Mouse (Mus musculus): Measurements from ENCODE around the gene 2310046K23Rik. TPM values are rescaled to one million over a fixed set of nuclear protein-coding genes. Genes with fewer than 3 reads are reported as not detected.
"Not testable (repeated sequence)": the region's sequence is repeated elsewhere in the genome, so short reads cannot be mapped to it uniquely, and the experiment has no call there.

2310046K23Rik gene
- polyA plus RNA-seq, 1 experiment from 2014 or later = not detected

- no peaks in the 10 kb centered on the region for H3K9me3 ChIP-seq (ENCODE audit: control insufficient read depth, low read depth, low read length)
- H3K4me3 ChIP-seq (ENCODE audit: low read depth, low read length) = no peak overlapping the region
- H3K4me1 ChIP-seq (ENCODE audit: control insufficient read depth, insufficient read depth, low read length) = no peaks in the 10 kb centered on the region
- ATAC-seq (ENCODE audit: insufficient number of reproducible peaks, insufficient read depth, low FRiP score, low read depth) = no peak
- no peaks in the 10 kb centered on the region for H3K27me3 ChIP-seq (ENCODE audit: control insufficient read depth, insufficient read depth, low read length)
- no peak overlapping the region for H3K4me2 ChIP-seq (replicated peaks; ENCODE audit: low read depth, low read length)
- no peaks in the 10 kb centered on the region for H3K36me3 ChIP-seq (ENCODE audit: control insufficient read depth, insufficient read depth, low read length)
- H3K9ac ChIP-seq (replicated peaks; ENCODE audit: low read depth, low read length) = no peak overlapping the region
- no peak overlapping the region for H3K27ac ChIP-seq (ENCODE audit: low read length)
These were observed 22.0 kb downstream of the 2310046K23Rik start for GRCm38 (mm10) chr3:92512325-92512724.

- Histone ChIP-seq H3K4me1 (ENCODE audit: control insufficient read depth, insufficient read depth, low read length) (no peaks in the 10 kb centered on the region), H3K36me3 (ENCODE audit: control insufficient read depth, insufficient read depth, low read length) (no peaks in the 10 kb centered on the region), H3K4me2 (replicated peaks; ENCODE audit: low read depth, low read length) (no peak overlapping the region), H3K4me3 (ENCODE audit: low read depth, low read length) (no peak overlapping the region), H3K27ac (ENCODE audit: low read length) (no peak overlapping the region), H3K27me3 (ENCODE audit: control insufficient read depth, insufficient read depth, low read length) (no peaks in the 10 kb centered on the region), H3K9me3 (ENCODE audit: control insufficient read depth, low read depth, low read length) (no peaks in the 10 kb centered on the region), H3K9ac (replicated peaks; ENCODE audit: low read depth, low read length) (no peak overlapping the region)
- ATAC-seq (ENCODE audit: insufficient number of reproducible peaks, insufficient read depth, low FRiP score, low read depth) = no peak
These were observed 23.5 kb downstream of the 2310046K23Rik start for GRCm38 (mm10) chr3:92510786-92511185.

DNA sequence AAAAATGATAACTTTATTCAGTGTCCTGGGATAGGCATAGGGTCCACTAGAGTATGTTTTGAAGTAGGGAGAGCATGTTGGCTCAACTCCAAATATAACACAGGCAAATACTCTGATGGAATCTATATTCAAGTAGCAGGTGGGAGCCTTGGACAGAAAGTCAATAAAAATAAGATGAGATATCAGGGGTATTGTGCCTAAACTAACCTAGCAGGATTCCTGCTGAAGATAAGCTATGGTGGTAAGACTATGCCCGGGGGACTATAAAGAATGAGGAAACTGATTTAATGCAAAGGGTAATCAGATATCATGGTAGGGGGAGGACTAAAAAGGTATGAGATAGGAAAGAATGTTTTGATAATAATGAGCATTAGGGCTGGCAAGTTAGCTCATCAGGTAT lies 26.1 kb downstream of the 2310046K23Rik start:
- WGBS = 58% methylated on average over 1 of the region's 1 CpGs
- Histone ChIP-seq H3K4me3 (ENCODE audit: low read depth, low read length) (no peak overlapping the region), H3K4me1 (ENCODE audit: control insufficient read depth, insufficient read depth, low read length) (no peaks in the 10 kb centered on the region), H3K36me3 (ENCODE audit: control insufficient read depth, insufficient read depth, low read length) (no peaks in the 10 kb centered on the region), H3K27me3 (ENCODE audit: control insufficient read depth, insufficient read depth, low read length) (no peaks in the 10 kb centered on the region), H3K9ac (replicated peaks; ENCODE audit: low read depth, low read length) (no peak overlapping the region), H3K27ac (ENCODE audit: low read length) (no peak overlapping the region), H3K9me3 (ENCODE audit: control insufficient read depth, low read depth, low read length) (no peaks in the 10 kb centered on the region), H3K4me2 (replicated peaks; ENCODE audit: low read depth, low read length) (no peak overlapping the region)
- ATAC-seq (ENCODE audit: insufficient number of reproducible peaks, insufficient read depth, low FRiP score, low read depth) = peak; percentile 58; the same call in 1 of the 2 replicates

GRCm38 (mm10) chr3:92503528-92503927 lies 30.8 kb downstream of the 2310046K23Rik start:
- Histone ChIP-seq H3K4me2 (replicated peaks; ENCODE audit: low read depth, low read length) (no peak overlapping the region), H3K27me3 (ENCODE audit: control insufficient read depth, insufficient read depth, low read length) (no peaks in the 10 kb centered on the region), H3K4me1 (ENCODE audit: control insufficient read depth, insufficient read depth, low read length) (no peaks in the 10 kb centered on the region), H3K27ac (ENCODE audit: low read length) (no peak overlapping the region), H3K9ac (replicated peaks; ENCODE audit: low read depth, low read length) (no peak overlapping the region), H3K9me3 (ENCODE audit: control insufficient read depth, low read depth, low read length) (no peaks in the 10 kb centered on the region), H3K36me3 (ENCODE audit: control insufficient read depth, insufficient read depth, low read length) (no peaks in the 10 kb centered on the region), H3K4me3 (ENCODE audit: low read depth, low read length) (no peak overlapping the region)
- no peak for ATAC-seq (ENCODE audit: insufficient number of reproducible peaks, insufficient read depth, low FRiP score, low read depth)

DNA sequence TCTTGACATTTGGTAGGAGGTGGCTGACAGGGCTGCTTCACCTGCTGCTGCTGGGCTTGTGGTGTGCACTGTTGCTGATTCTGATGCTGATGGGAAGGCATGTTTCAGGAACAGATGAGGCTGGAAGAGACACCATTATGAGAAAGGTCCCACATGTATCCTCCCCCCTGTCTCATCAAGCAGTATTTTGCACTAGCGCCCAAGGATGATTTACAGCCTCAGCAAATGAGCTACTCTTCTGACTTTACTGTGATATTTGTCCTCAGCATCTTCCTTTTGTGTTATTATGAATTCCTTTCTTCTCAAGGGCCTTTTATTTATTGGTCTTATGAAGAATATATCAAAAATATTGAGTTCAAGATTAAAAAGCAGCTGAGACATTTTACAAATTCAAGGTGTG lies 33.9 kb downstream of the 2310046K23Rik start, which contains the start of gene Sprr4:
Sprr4 (minus strand) TSS at position 101 of the 400 bp plus-strand sequence.
- WGBS = 76% methylated on average over 1 of the region's 1 CpGs
- Histone ChIP-seq H3K9me3 (ENCODE audit: control insufficient read depth, low read depth, low read length) (no peaks in the 10 kb centered on the region), H3K4me1 (ENCODE audit: control insufficient read depth, insufficient read depth, low read length) (no peaks in the 10 kb centered on the region), H3K36me3 (ENCODE audit: control insufficient read depth, insufficient read depth, low read length) (no peaks in the 10 kb centered on the region), H3K9ac (replicated peaks; ENCODE audit: low read depth, low read length) (no peak within 1 kb of the TSS), H3K27ac (ENCODE audit: low read length) (no peak within 1 kb of the TSS), H3K4me2 (replicated peaks; ENCODE audit: low read depth, low read length) (no peak within 1 kb of the TSS), H3K4me3 (ENCODE audit: low read depth, low read length) (no peak within 1 kb of the TSS), H3K27me3 (ENCODE audit: control insufficient read depth, insufficient read depth, low read length) (no peaks in the 10 kb centered on the region)
- no peak for ATAC-seq (ENCODE audit: insufficient number of reproducible peaks, insufficient read depth, low FRiP score, low read depth)

DNA sequence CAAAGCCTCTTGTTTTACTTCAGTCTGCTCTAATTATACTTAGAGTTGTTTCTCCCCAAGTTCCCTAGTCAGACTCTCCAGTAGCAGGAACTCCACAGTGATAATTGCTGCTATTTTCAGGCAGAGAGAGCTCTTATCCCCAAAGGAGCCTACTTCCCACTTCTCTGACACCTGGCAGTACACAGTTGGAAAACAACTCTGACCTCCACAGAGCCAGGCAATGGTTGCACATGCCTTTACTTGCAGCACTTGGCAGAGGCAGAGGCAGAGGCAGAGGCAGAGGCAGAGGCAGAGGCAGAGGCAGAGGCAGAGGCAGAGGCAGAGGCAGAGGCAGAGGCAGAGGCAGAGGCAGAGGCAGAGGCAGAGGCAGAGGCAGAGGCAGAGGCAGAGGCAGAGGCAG lies 44.0 kb downstream of the 2310046K23Rik start:
- H3K36me3 ChIP-seq (ENCODE audit: control insufficient read depth, insufficient read depth, low read length); H3K4me3 ChIP-seq (ENCODE audit: low read depth, low read length): not testable (repeated sequence)

GRCm38 (mm10) chr3:92486307-92486706 lies 48.0 kb downstream of the 2310046K23Rik start:
- Histone ChIP-seq H3K4me1 (ENCODE audit: control insufficient read depth, insufficient read depth, low read length) (no peaks in the 10 kb centered on the region), H3K9me3 (ENCODE audit: control insufficient read depth, low read depth, low read length) (no peaks in the 10 kb centered on the region), H3K4me2 (replicated peaks; ENCODE audit: low read depth, low read length) (no peak overlapping the region), H3K27ac (ENCODE audit: low read length) (peak overlapping the region; percentile 44; the same call in 1 of the 2 replicates), H3K4me3 (ENCODE audit: low read depth, low read length) (no peak overlapping the region), H3K36me3 (ENCODE audit: control insufficient read depth, insufficient read depth, low read length) (no peaks in the 10 kb centered on the region), H3K9ac (replicated peaks; ENCODE audit: low read depth, low read length) (no peak overlapping the region), H3K27me3 (ENCODE audit: control insufficient read depth, insufficient read depth, low read length) (no peaks in the 10 kb centered on the region)
- 32% methylated on average over 1 of the region's 1 CpGs for WGBS
- ATAC-seq (ENCODE audit: insufficient number of reproducible peaks, insufficient read depth, low FRiP score, low read depth) = peak; percentile 84

More for the DNA sequence above, 44.0 kb downstream of the 2310046K23Rik start:
- not testable (repeated sequence) for H3K4me1 ChIP-seq (ENCODE audit: control insufficient read depth, insufficient read depth, low read length); ATAC-seq (ENCODE audit: insufficient number of reproducible peaks, insufficient read depth, low FRiP score, low read depth); H3K9ac ChIP-seq (replicated peaks; ENCODE audit: low read depth, low read length); H3K27ac ChIP-seq (ENCODE audit: low read length); H3K9me3 ChIP-seq (ENCODE audit: control insufficient read depth, low read depth, low read length); H3K4me2 ChIP-seq (replicated peaks; ENCODE audit: low read depth, low read length); H3K27me3 ChIP-seq (ENCODE audit: control insufficient read depth, insufficient read depth, low read length)

GRCm38 (mm10) chr3:92485863-92486262 lies 48.4 kb downstream of the 2310046K23Rik start, which contains the start of gene Sprr1a:
Sprr1a (minus strand) TSS chr3:92485895.
- peak; percentile 49; the same call in 1 of the 2 replicates for ATAC-seq (ENCODE audit: insufficient number of reproducible peaks, insufficient read depth, low FRiP score, low read depth)

More at GRCm38 (mm10) chr3:92485863-92486262, 48.4 kb downstream of the 2310046K23Rik start, which contains the start of gene Sprr1a:
- Histone ChIP-seq H3K27me3 (ENCODE audit: control insufficient read depth, insufficient read depth, low read length) (no peaks in the 10 kb centered on the region), H3K9me3 (ENCODE audit: control insufficient read depth, low read depth, low read length) (no peaks in the 10 kb centered on the region), H3K36me3 (ENCODE audit: control insufficient read depth, insufficient read depth, low read length) (no peaks in the 10 kb centered on the region), H3K9ac (replicated peaks; ENCODE audit: low read depth, low read length) (no peak within 1 kb of the TSS), H3K4me1 (ENCODE audit: control insufficient read depth, insufficient read depth, low read length) (no peaks in the 10 kb centered on the region), H3K4me3 (ENCODE audit: low read depth, low read length) (no peak within 1 kb of the TSS), H3K27ac (ENCODE audit: low read length) (peak within 1 kb of the TSS; percentile 44), H3K4me2 (replicated peaks; ENCODE audit: low read depth, low read length) (no peak within 1 kb of the TSS)

All from stomach, embryonic 14.5 days (tissue).